Mouse (Mus musculus) forebrain, embryonic 10.5 days (tissue): ENCODE data around the gene Krt18. TPM values are rescaled to one million over a fixed set of nuclear protein-coding genes. Genes with fewer than 3 reads are reported as not detected.
"Not testable (repeated sequence)": the region's sequence is repeated elsewhere in the genome, so short reads cannot be mapped to it uniquely, and the experiment has no call there.

Source experiments
- DNase-seq: peaks from one replicate; pipeline ENCODE4 v3.0.0-alpha.2; 2017; ENCODE audit warnings: low spot score; ENCODE audit errors: extremely low spot score
- H3K27ac ChIP-seq: fragments of 300-500 bp; sonication (generic); 2 replicates; pipeline ENCODE4 v1.5.1; 2016; ENCODE audit warnings: mild to moderate bottlenecking
- H3K27me3 ChIP-seq: fragments of 300-500 bp; sonication (generic); 2 replicates; pipeline ENCODE4 v1.6.1; 2016; ENCODE audit warnings: mild to moderate bottlenecking; ENCODE audit not compliant: poor library complexity, severe bottlenecking
- H3K36me3 ChIP-seq: fragments of 300-500 bp; sonication (generic); replicated peaks from 2 replicates; pipeline ENCODE4 v1.6.1; 2016; ENCODE audit warnings: mild to moderate bottlenecking, moderate library complexity
- H3K4me1 ChIP-seq: fragments of 300-500 bp; sonication (generic); 2 replicates; pipeline ENCODE4 v1.6.1; 2016
- H3K4me3 ChIP-seq: fragments of 300-500 bp; sonication (generic); 2 replicates; pipeline ENCODE4 v1.5.1; 2016; ENCODE audit warnings: mild to moderate bottlenecking, moderate library complexity
- H3K9me3 ChIP-seq: fragments of 300-500 bp; sonication (generic); 2 replicates; pipeline ENCODE4 v1.6.1; 2016; ENCODE audit warnings: mild to moderate bottlenecking, moderate library complexity
- WGBS: fragments of 180-500 bp; shearing (Covaris S2); methylation state at CpG from one replicate; pipeline ENCODE4 v1.1.7; 2016; 5-methylcytosine and 5-hydroxymethylcytosine counted together
- polyA plus RNA-seq: library from polyadenylated mRNA; unstranded; fragments of >200 nt; fragmentation: Nextera tagmentation; extraction: Ambion mirVana; gene quantifications from 2 replicates; pipeline ENCODE4 v1.2.1, GENCODE M21; 2016

Krt18 gene
- polyA plus RNA-seq, 1 experiment from 2014 or later = 34.4 TPM

DNA sequence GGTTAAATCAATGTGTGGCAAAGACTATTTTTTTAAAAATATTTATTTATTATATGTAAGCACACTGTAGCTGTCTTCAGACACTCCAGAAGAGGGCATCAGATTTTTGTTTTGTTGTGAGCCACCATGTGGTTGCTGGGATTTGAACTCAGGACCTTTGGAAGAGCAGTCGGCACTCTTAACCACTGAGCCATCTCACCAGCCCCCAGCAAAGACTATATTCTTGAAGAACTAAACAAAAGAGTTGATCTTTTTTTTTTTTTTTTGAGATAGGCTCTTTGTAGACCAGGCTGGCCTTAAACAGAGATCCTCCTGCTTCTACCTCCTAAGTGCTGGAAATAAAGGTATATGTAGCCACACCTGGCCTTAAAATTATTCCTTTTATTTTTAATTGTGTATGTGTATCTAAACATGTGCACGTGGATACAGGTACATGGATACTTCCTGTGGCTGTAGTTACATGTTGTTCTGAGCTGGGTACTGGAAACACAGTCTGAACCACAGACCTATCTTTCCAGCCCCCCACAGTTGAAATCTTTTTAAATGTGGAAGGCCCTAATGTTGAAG, 49.2 kb downstream of the Krt18 start:
- WGBS = 90% methylated on average over 2 of the region's 2 CpGs

DNA sequence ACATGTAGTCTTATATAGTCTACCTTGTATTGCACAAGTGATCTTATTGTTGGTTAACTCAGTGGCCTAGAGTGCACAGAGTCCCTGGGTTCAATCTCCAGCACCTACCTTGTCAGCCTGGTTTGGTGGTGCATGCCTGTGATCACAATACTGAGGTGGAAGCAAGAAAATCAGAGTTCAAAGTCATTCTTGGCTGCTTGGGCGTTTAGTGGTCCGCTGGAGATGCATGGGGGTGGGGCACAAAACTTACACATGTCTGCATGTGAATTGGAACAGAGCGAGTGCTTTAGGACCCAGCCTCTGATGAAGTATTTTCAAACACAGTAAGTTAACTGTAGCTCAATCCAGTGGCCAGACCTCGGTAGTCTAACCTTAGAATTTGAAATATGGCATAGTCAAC, 51.2 kb downstream of the Krt18 start:
- 88% methylated on average over 4 of the region's 4 CpGs for WGBS
- Histone ChIP-seq H3K9me3 (no peaks in the 10 kb centered on the region), H3K27me3 (no peaks in the 10 kb centered on the region)

More for the DNA sequence above, 49.2 kb downstream of the Krt18 start:
- Histone ChIP-seq H3K27ac (no peak overlapping the region), H3K9me3 (no peaks in the 10 kb centered on the region), H3K4me1 (peaks cover 25% of the 10 kb centered on the region), H3K4me3 (no peak overlapping the region), H3K27me3 (no peaks in the 10 kb centered on the region), H3K36me3 (peaks cover 49% of the 10 kb centered on the region)
- DNase-seq = no peak

DNA sequence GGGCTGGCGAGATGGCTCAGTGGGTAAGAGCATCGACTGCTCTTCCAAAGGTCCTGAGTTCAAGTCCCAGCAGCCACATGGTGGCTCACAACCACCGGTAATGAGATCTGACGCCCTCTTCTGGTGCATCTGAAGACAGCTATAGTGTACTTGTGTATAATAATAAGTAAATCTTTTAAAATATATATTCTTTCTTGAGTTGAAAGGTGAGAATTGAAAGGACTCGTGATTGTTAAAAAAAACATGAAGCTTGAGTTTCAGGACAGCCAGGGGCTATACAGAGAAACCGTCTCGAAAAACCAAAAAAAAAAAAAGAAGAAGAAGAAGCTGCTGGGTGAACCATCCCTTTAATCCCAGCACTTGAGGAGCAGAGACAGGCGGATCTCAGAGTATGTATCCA, 51.9 kb downstream of the Krt18 start:
- H3K9me3 ChIP-seq, H3K27me3 ChIP-seq, DNase-seq, H3K27ac ChIP-seq, H3K4me3 ChIP-seq: not testable (repeated sequence)
- 85% methylated on average over 8 of the region's 8 CpGs for WGBS
- peaks cover 15% of the 10 kb centered on the region for H3K4me1 ChIP-seq
- peaks cover 76% of the 10 kb centered on the region for H3K36me3 ChIP-seq

More for the DNA sequence above, 51.2 kb downstream of the Krt18 start:
- H3K27ac ChIP-seq = no peak overlapping the region
- H3K4me1 ChIP-seq = peaks cover 17% of the 10 kb centered on the region
- peaks cover 69% of the 10 kb centered on the region for H3K36me3 ChIP-seq
- DNase-seq = no peak
- H3K4me3 ChIP-seq = no peak overlapping the region

DNA sequence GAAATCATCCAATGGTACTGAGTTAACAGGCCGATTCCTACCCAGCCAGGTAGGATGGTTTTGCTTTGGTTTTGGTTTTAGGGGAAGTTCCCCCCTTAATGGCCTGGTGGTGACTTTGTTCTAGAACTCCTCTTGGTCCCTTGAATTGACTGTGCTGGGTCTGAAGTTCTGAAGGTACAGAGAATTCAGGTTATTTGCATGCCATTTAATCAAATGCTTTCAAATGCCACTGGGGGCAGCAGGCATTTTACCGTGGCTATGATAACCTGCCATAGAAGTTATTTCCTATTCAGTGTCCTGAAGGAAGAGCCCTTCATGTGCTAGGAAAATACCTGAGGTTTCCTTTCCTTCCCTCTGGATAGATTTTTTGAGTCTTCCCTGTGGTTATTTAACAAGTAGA, 52.4 kb downstream of the Krt18 start:
- no peaks in the 10 kb centered on the region for H3K27me3 ChIP-seq
- peaks cover 10% of the 10 kb centered on the region for H3K4me1 ChIP-seq
- no peaks in the 10 kb centered on the region for H3K9me3 ChIP-seq
- H3K4me3 ChIP-seq = no peak overlapping the region
- WGBS = 87% methylated on average over 2 of the region's 2 CpGs
- DNase-seq = no peak
- H3K27ac ChIP-seq = no peak overlapping the region
- H3K36me3 ChIP-seq = peaks cover 78% of the 10 kb centered on the region

Other genes with a start within 250 kb of the Krt18 start
- gene Krt72, start 241.7 kb upstream of the Krt18 start, polyA plus RNA-seq = not detected in 2 replicates
- not detected in 2 replicates for gene Krt73, start 225.8 kb upstream of the Krt18 start, polyA plus RNA-seq
- not detected in 2 replicates for gene Krt2, start 210.0 kb upstream of the Krt18 start, polyA plus RNA-seq
- 0.71 and 1.2 TPM in 2 replicates for gene Krt1, start 177.4 kb upstream of the Krt18 start, polyA plus RNA-seq
- not detected in 2 replicates for gene Krt77, start 158.5 kb upstream of the Krt18 start, polyA plus RNA-seq
- not detected in 2 replicates for gene Krt76, start 135.3 kb upstream of the Krt18 start, polyA plus RNA-seq
- not detected in 2 replicates for gene Krt4, start 103.4 kb upstream of the Krt18 start, polyA plus RNA-seq
- 0.09 and 0.12 TPM in 2 replicates for gene Krt79, start 87.9 kb upstream of the Krt18 start, polyA plus RNA-seq
- not detected in 2 replicates for gene Krt78, start 73.9 kb upstream of the Krt18 start, polyA plus RNA-seq
- gene Krt8, start 23.7 kb upstream of the Krt18 start, polyA plus RNA-seq = 32.6 and 35.6 TPM in 2 replicates
- 140 and 143 TPM in 2 replicates for gene Eif4b, start 45.6 kb downstream of the Krt18 start, polyA plus RNA-seq
- 11.1 and 13.1 TPM in 2 replicates for gene Tns2, start 72.2 kb downstream of the Krt18 start, polyA plus RNA-seq
- 10.8 and 12.7 TPM in 2 replicates for gene Spryd3, start 108.1 kb downstream of the Krt18 start, polyA plus RNA-seq
- gene Igfbp6, start 116.2 kb downstream of the Krt18 start, polyA plus RNA-seq = 0.14 and 0.17 TPM in 2 replicates
- gene Soat2, start 122.3 kb downstream of the Krt18 start, polyA plus RNA-seq = 0.09 TPM in 1 of 2 replicates, not detected in the other
- gene Zfp740, start 175.1 kb downstream of the Krt18 start, polyA plus RNA-seq = 71.7 and 72.7 TPM in 2 replicates
- 36.0 and 39.9 TPM in 2 replicates for gene Csad, start 176.5 kb downstream of the Krt18 start, polyA plus RNA-seq
- gene Itgb7, start 203.8 kb downstream of the Krt18 start, polyA plus RNA-seq = 0.42 and 0.55 TPM in 2 replicates
- gene Rarg, start 229.3 kb downstream of the Krt18 start, polyA plus RNA-seq = 27.5 and 31.3 TPM in 2 replicates
- 0.48 and 0.76 TPM in 2 replicates for gene Gm9918, start 242.4 kb downstream of the Krt18 start, polyA plus RNA-seq